Mouse (Mus musculus) ES-E14 (cell line): ENCODE measurements around the gene Slc34a2. TPM values are rescaled to one million over a fixed set of nuclear protein-coding genes. Genes with fewer than 3 reads are reported as not detected.

ENCODE experiments used
- DNase-seq: peaks from one replicate; pipeline ENCODE4 v3.0.0-alpha.2; 2013; ENCODE audit warnings: low read depth, low spot score
- H3K27ac ChIP-seq: 2 replicates; pipeline ENCODE4 v1.5.1; 2012; ENCODE audit warnings: low read depth, mild to moderate bottlenecking, low read length, moderate library complexity, mixed read lengths; ENCODE audit not compliant: poor library complexity, insufficient read depth, severe bottlenecking
- H3K36me3 ChIP-seq: 2 replicates; pipeline ENCODE4 v1.6.1; 2012; ENCODE audit warnings: mild to moderate bottlenecking, low read length, moderate library complexity, mixed read lengths; ENCODE audit not compliant: control insufficient read depth, poor library complexity, insufficient read depth, severe bottlenecking
- H3K4me1 ChIP-seq, 2 experiments: fragments of 150-350 bp in 1 of 2; sonication (generic) in 1 of 2; 2 replicates each; pipeline ENCODE4 v1.6.1; 2012; ENCODE audit warnings: low read length in 2 of 2, mild to moderate bottlenecking in 1 of 2, mixed read lengths in 1 of 2; ENCODE audit not compliant: control insufficient read depth in 2 of 2, insufficient read depth in 2 of 2, poor library complexity in 1 of 2
- H3K4me3 ChIP-seq, 2 experiments: fragments of 150-350 bp in 1 of 2; sonication (generic) in 1 of 2; 2 replicates each; pipeline ENCODE4 v1.5.1; 2012; ENCODE audit warnings: low read length in 2 of 2, low read depth in 1 of 2, mild to moderate bottlenecking in 1 of 2, mixed read lengths in 1 of 2; ENCODE audit not compliant: insufficient read depth in 1 of 2, poor library complexity in 1 of 2, severe bottlenecking in 1 of 2
- H3K9ac ChIP-seq: 2 replicates; pipeline ENCODE4 v1.6.1; 2012; ENCODE audit warnings: low read depth, mild to moderate bottlenecking, low read length, mixed read lengths; ENCODE audit not compliant: poor library complexity, insufficient read depth, severe bottlenecking
- H3K9me3 ChIP-seq: fragments of 150-350 bp; sonication (generic); 2 replicates; pipeline ENCODE4 v1.6.1; 2012; ENCODE audit warnings: low read depth, mild to moderate bottlenecking, low read length; ENCODE audit not compliant: control insufficient read depth, insufficient read depth
- CHD2 ChIP-seq: IDR thresholded peaks from 2 replicates; pipeline ENCODE4 v1.6.1; 2014; ENCODE audit warnings: mild to moderate bottlenecking, low read depth, low read length, inconsistent platforms
- HCFC1 ChIP-seq: IDR thresholded peaks from 2 replicates; pipeline ENCODE4 v1.6.1; 2012; ENCODE audit warnings: low read length, inconsistent platforms, borderline replicate concordance; ENCODE audit not compliant: insufficient read depth
- MAFK ChIP-seq: IDR thresholded peaks from 2 replicates; pipeline ENCODE4 v1.6.1; 2014; ENCODE audit warnings: mild to moderate bottlenecking, low read depth, low read length, inconsistent platforms; ENCODE audit not compliant: insufficient read depth
- ZC3H11A ChIP-seq: IDR thresholded peaks from 2 replicates; pipeline ENCODE4 v1.6.1; 2012; ENCODE audit warnings: low read depth, mild to moderate bottlenecking, inconsistent platforms, low read length, borderline replicate concordance
- ZNF384 ChIP-seq: IDR thresholded peaks from 2 replicates; pipeline ENCODE4 v1.6.1; 2012; ENCODE audit warnings: low read depth, low read length, inconsistent platforms
- in situ Hi-C, 2 experiments: fragments of 600-800 bp; cut with MboI; formaldehyde crosslinking; loops; one replicate each; pipeline ENCODE4 v1.15.1; 2025; ENCODE audit warnings: low sequenced_read_pairs in 2 of 2, inconsistent platforms in 1 of 2; ENCODE audit not compliant: unreplicated experiment in 2 of 2
- total RNA-seq: library from RNA; depleted of rRNA; stranded (reverse); fragments of 300-350 nt; gene quantifications from 2 replicates; pipeline ENCODE4 v1.2.3, GENCODE M21; 2012

The Slc34a2 gene
- total RNA-seq, 1 experiment, result 1.3 TPM

DNA sequence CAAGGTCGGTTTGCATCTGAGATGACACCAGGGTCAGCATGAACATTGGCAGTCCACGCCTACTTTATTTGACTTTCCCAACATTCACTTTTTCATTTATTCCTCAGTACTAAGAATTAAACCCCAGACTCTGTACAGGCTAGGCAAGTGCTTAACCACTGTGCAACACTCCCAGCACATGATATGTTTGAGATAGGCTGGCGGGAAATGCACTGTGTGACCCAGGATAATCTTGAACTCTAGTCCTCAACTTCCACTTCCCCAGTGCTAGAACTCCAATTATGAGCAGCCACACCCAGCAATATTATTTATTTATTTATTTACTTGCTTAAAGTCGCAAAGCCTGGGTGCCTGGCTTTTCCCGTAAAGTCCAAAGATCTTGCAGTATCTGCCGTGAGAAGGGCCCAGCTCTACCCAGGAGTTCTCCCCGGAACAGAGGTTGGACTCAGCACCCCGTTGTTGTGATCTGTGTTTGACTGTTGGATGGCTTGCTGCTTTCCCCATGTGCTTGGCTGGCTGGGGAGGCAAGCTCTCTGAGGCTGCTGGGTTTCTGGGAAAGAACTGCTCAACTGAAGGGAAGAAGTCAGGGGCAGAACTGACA, 5.0 kb downstream of the Slc34a2 start:
- DNase-seq, result no peak
- Histone ChIP-seq H3K36me3 (no peaks in the 10 kb centered on the region), H3K9ac (no peak overlapping the region), H3K27ac (no peak overlapping the region), H3K4me3 (no peak overlapping the region), H3K4me1 (no peaks in the 10 kb centered on the region), H3K9me3 (no peaks in the 10 kb centered on the region)
- in situ Hi-C loops, result no loop called here
- TF ChIP-seq CHD2 (no peak), ZC3H11A (no peak), MAFK (no peak), HCFC1 (no peak), ZNF384 (no peak)

DNA sequence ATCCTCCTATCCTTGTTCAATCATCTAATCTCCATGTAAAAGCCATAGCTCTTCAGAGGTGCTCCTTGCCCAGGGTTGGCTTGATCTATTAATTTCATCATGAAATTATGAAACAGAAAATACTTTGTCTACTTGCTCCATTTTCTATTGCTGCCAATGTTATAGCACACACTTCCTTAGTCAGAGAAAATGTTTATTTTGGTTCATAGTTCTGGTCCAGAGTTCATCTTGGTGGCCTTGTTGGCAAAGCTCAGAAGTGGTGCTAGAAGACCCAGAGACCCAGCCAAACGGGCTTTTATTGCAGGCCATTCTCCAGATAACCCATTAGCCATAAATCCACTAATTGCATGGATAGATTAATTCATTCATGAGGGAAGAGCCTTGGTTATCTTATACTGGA, 5.8 kb downstream of the Slc34a2 start:
- no peaks in the 10 kb centered on the region for H3K4me1 ChIP-seq
- in situ Hi-C loops, result no loop called here
- H3K27ac ChIP-seq, result no peak overlapping the region
- H3K36me3 ChIP-seq, result no peaks in the 10 kb centered on the region
- H3K4me3 ChIP-seq, result no peak overlapping the region
- TF ChIP-seq ZC3H11A, result no peak
- no peak for TF ChIP-seq HCFC1
- no peak for TF ChIP-seq CHD2
- no peak for TF ChIP-seq ZNF384
- no peak for TF ChIP-seq MAFK
- no peak for DNase-seq
- H3K9ac ChIP-seq, result no peak overlapping the region
- H3K9me3 ChIP-seq, result no peaks in the 10 kb centered on the region

DNA sequence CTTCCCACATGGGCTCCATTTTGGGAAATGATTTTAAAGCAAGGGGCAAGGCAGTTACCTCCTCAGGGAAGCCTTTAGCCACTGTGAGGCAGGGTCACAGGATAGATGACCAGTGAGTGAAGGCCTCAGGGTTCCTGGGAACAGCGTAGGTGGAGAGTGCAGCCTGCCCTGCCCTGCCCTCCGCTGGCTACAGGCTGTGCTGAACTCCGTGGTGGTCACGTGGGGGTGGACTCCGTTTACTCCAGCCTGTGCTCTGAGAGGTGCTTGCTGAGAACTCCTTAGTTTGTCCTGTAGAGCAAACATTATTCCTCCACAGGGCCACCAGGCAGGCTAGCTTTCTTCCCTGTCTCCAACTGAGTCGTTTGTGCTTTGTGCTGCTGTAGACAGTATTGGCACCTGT, 10.1 kb downstream of the Slc34a2 start:
- Histone ChIP-seq H3K9me3 (no peaks in the 10 kb centered on the region), H3K4me1 (no peaks in the 10 kb centered on the region), H3K9ac (no peak overlapping the region), H3K36me3 (no peaks in the 10 kb centered on the region), H3K27ac (no peak overlapping the region), H3K4me3 (no peak overlapping the region)
- TF ChIP-seq MAFK (no peak), CHD2 (no peak), ZC3H11A (no peak), HCFC1 (no peak)
- in situ Hi-C loops, result no loop called here
- DNase-seq, result no peak

DNA sequence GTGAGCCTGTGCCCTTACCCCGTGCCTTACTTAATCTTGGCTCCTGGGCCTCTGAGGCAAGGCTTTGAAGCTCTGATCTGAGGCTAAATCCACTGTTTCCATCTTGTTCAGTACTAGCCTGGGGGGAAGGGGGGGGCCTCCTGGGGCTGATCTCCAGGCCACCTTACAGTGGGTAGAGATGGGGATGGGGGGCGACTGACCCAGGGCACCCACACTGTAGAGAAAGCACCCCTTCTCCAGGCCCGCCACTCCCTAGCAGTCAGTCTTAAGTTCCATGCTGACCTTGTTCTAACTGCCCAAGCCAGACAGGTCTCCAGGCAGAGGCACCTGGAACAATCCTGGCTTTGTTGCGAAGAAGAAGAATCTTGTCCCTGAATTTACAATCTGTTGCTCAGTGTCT, 10.7 kb downstream of the Slc34a2 start:
- H3K4me1 ChIP-seq, result no peaks in the 10 kb centered on the region
- H3K9me3 ChIP-seq, result no peaks in the 10 kb centered on the region
- no peak for DNase-seq
- no peaks in the 10 kb centered on the region for H3K36me3 ChIP-seq
- peak overlapping the region; percentile 55 to 59; a peak in 2 of 4 replicates for H3K4me3 ChIP-seq
- in situ Hi-C loops, result no loop called here
- H3K9ac ChIP-seq, result no peak overlapping the region
- no peak overlapping the region for H3K27ac ChIP-seq
- TF ChIP-seq HCFC1 (no peak), ZNF384 (no peak), CHD2 (no peak), MAFK (no peak), ZC3H11A (no peak)

DNA sequence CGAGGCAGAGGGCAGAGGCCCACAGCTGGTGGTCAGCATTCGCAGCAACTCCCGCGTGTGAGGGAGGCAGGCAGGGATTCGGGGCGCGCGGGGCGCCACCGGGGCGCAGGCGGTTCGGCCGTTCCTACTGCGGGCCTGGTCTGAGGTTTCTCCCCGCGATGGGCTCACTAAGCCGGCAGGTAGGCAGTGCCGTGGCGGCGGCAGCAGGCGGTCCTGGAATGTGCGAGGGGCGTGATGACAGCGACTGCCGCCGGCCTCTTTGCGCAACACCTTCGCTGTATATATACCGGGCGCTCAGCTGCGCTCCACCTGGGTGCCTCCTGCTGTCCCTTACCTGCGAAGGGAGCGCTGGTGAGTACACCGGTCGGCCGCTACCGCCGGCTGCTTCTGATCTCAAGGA, 11.2 kb downstream of the Slc34a2 start:
- no peaks in the 10 kb centered on the region for H3K36me3 ChIP-seq
- in situ Hi-C loops, result no loop called here

More for the DNA sequence above, 11.2 kb downstream of the Slc34a2 start:
- Histone ChIP-seq H3K4me3 (peak overlapping the region; percentile 55 to 59), H3K9me3 (no peaks in the 10 kb centered on the region), H3K9ac (no peak overlapping the region), H3K27ac (no peak overlapping the region), H3K4me1 (no peaks in the 10 kb centered on the region)
- TF ChIP-seq MAFK, result no peak
- no peak for TF ChIP-seq ZNF384
- TF ChIP-seq HCFC1, result no peak
- no peak for TF ChIP-seq CHD2
- TF ChIP-seq ZC3H11A, result no peak
- no peak for DNase-seq
